Mouse (Mus musculus) bone marrow, adult 2 months (tissue): Measurements from ENCODE around the gene Bahd1. TPM values are rescaled to one million over a fixed set of nuclear protein-coding genes. Genes with fewer than 3 reads are reported as not detected.

Source experiments
- H3K27ac ChIP-seq: fragments of 200-500 bp; 2 replicates; pipeline ENCODE4 v1.5.1; 2012; ENCODE audit warnings: low read depth, mild to moderate bottlenecking, control low read depth, inconsistent platforms, low read length; ENCODE audit not compliant: control insufficient read depth, poor library complexity, insufficient read depth
- H3K4me1 ChIP-seq: fragments of 200-500 bp; 2 replicates; pipeline ENCODE4 v1.6.1; 2011; ENCODE audit warnings: low read length; ENCODE audit not compliant: control insufficient read depth, insufficient read depth
- H3K4me3 ChIP-seq: fragments of 200-500 bp; replicated peaks from 2 replicates; pipeline ENCODE3; 2011; ENCODE audit warnings: mild to moderate bottlenecking, low read depth, low read length, control low read depth; ENCODE audit not compliant: control insufficient read depth
- CTCF ChIP-seq: fragments of 200-500 bp; IDR thresholded peaks from 2 replicates; pipeline ENCODE4 v1.5.1; 2011; ENCODE audit warnings: low read length, control low read depth; ENCODE audit not compliant: control insufficient read depth, insufficient read depth
- POLR2A ChIP-seq: fragments of 200-500 bp; IDR thresholded peaks from 2 replicates; pipeline ENCODE4 v1.6.1; 2011; ENCODE audit warnings: low read depth, mild to moderate bottlenecking, control low read depth, low read length, borderline replicate concordance; ENCODE audit not compliant: control insufficient read depth
- WGBS: fragments of 180-500 bp; shearing (Covaris S2); methylation state at CpG from one replicate; pipeline ENCODE4 v1.1.7; 2018; 5-methylcytosine and 5-hydroxymethylcytosine counted together
- polyA plus RNA-seq: library from polyadenylated mRNA; stranded (reverse); fragments of >200 nt; gene quantifications from 2 replicates; pipeline ENCODE4 v1.2.4, GENCODE M21; 2011; ENCODE audit warnings: low replicate concordance; ENCODE audit not compliant: missing spikeins, insufficient read depth, insufficient read length

The Bahd1 gene
- 6.6 and 8.7 TPM in 2 replicates for polyA plus RNA-seq

DNA sequence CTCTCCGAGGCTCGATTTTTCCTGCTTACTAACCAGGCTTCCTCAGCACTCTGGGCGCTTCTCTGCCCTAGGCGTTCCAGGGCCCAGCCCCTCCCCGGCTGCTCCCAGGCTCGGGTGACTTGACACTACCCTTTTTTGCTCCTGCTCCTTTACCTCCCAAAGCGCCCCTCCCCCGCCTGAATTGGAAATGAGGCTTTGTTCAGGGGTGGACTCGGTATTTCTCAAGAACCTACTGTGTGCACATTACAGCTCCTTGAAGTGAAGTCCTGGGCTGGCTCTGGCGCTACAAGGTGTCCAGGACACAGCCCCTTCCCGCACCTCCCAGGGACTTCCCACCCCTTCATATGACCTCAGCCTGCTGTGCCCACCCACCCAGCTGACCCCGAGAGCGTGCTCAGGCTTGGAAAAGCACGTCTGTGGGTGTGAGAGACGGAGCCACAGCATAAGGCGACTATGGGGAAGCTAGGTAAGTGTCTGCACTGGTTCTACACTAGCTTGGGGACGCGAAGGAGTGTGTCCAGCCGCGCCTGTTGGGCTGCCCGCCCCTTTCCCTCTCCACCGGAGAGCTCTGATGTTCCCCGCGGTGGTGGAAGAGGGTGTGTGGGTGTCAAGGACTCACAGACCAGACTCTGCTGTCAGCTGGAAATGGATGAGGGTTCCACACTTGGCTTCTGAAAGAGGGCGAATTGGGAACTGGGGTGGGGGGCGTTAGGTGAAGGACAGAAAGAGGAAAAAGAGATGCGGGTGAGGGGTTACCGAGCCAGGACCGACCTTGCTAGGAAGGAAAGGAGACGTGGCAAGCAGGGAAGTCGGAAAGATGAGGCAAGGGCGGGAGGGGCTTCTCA lies at the start of gene Bahd1:
Gene Bahd1, plus strand, starts transcription at position 397 of the 845 bp plus-strand sequence.
- peaks cover under 1% of the 10 kb centered on the region; the same call in 1 of the 2 replicates for H3K4me1 ChIP-seq
- H3K27ac ChIP-seq, result no peak within 1 kb of the TSS
- 3% methylated on average over 32 of the region's 32 CpGs for WGBS
- no peak for TF ChIP-seq POLR2A
- TF ChIP-seq CTCF, result no peak
- peak within 1 kb of the TSS; percentile 29 for H3K4me3 ChIP-seq

- Histone ChIP-seq H3K27ac (no peak overlapping the region), H3K4me1 (no peaks in the 10 kb centered on the region), H3K4me3 (no peak overlapping the region)
- WGBS, result 85% methylated on average over 3 of the region's 3 CpGs
- TF ChIP-seq CTCF (no peak), POLR2A (no peak)
Observed at GRCm38 (mm10) chr2:118851756-118852155, 48.4 kb upstream of the Bahd1 start.

DNA sequence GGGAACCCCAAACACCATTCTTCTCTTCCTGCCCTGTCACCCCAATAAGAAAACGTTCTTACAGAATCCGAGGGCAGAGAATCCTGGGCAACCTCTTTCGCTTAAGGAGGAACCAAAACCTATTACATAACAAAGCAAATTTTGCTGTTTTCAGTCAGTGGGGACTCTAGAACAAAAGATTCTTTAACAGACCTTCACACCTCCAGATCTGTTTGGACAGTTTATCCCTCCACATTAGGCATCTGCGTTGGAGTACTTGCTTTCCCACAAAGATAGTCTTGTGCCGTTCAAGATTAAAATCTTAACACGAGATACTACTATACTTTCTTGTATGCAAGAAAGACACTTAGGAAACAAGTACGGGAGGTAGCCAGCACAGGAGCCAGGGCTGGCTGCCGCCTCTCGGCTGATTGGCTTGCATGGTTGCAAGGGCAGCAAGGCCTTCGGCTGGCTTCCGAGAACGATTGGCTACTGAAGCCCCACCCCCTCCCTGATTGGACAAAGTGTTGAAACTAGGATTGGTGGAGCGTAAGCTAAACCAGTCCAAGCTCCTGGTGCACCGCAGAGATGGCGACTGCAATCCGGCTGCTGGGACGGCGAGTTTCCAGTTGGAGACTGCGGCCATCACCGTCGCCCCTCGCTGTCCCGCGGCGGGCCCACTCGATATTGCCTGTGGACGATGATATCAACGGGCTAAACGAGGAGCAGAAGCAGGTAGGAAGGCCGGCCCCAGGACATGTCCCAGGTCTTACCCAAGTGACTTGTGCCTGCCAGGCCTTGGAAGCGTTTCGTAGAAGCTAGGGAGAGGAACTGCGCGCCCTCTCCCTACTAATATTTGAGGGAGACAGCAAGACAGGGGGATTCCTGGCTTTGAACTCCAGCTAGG lies 38.5 kb upstream of the Bahd1 start, which contains the start of gene Ivd:
Gene Ivd, plus strand, starts transcription at position 501 of the 886 bp plus-strand sequence.
- WGBS, result under 1% methylated on average over 34 of the region's 34 CpGs
- no peak for TF ChIP-seq CTCF
- peak; percentile 82; the same call in 1 of the 2 replicates for TF ChIP-seq POLR2A
- Histone ChIP-seq H3K4me3 (peak within 1 kb of the TSS; percentile 68), H3K27ac (peak within 1 kb of the TSS; percentile 62), H3K4me1 (no peaks in the 10 kb centered on the region)

DNA sequence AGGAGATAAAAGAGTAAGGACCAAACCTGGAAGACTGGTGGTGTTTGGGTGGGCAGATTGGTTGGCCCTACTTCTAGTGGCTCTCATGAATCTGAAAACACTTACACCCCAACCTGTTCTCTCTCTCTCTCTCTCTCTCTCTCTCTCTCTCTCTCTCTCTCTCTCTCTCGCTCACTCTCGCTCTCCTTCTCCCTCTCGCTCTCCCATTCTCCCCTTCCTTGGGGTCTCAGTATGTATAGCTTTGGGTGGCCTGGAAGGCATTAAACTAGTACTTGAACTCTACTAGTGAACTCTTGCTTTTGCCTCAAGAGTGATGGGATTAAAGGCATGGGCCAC lies 37.9 kb upstream of the Bahd1 start:
- Histone ChIP-seq H3K4me3 (peak overlapping the region; percentile 68), H3K27ac (peak overlapping the region; percentile 62), H3K4me1 (no peaks in the 10 kb centered on the region)
- no peak for TF ChIP-seq POLR2A
- TF ChIP-seq CTCF, result no peak
- 77% methylated on average over 3 of the region's 3 CpGs for WGBS

- H3K4me3 ChIP-seq, result no peak overlapping the region
- 81% methylated on average over 3 of the region's 3 CpGs for WGBS
- no peaks in the 10 kb centered on the region for H3K4me1 ChIP-seq
- no peak overlapping the region for H3K27ac ChIP-seq
- no peak for TF ChIP-seq CTCF
- TF ChIP-seq POLR2A, result no peak
Observed at GRCm38 (mm10) chr2:118870601-118871000, 29.6 kb upstream of the Bahd1 start.

- H3K4me3 ChIP-seq, result no peak overlapping the region
- TF ChIP-seq POLR2A (no peak), CTCF (no peak)
- no peaks in the 10 kb centered on the region for H3K4me1 ChIP-seq
- WGBS, result 83% methylated on average over 1 of the region's 1 CpGs
- H3K27ac ChIP-seq, result no peak overlapping the region
Observed at GRCm38 (mm10) chr2:118871032-118871431, 29.1 kb upstream of the Bahd1 start.

DNA sequence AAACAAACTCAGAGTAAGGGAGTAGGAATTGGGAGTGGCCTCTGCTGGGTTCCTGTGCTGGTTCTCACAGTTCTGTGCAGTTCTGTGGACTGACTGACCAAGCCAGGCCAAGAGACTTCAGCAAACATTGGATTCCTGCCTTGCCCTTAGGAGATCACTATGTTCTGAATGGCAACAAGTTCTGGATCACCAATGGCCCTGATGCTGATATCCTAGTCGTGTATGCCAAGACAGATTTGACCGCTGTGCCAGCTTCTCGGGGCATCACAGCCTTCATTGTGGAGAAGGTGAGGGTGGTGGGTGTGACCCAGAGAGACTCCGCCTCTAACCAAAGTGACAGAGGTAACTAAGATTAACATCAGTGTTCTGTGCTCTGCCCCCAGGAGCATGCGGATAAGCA lies 27.2 kb upstream of the Bahd1 start:
- no peaks in the 10 kb centered on the region for H3K4me1 ChIP-seq
- H3K4me3 ChIP-seq, result no peak overlapping the region
- H3K27ac ChIP-seq, result no peak overlapping the region
- TF ChIP-seq CTCF, result no peak
- TF ChIP-seq POLR2A, result no peak
- 78% methylated on average over 5 of the region's 5 CpGs for WGBS

GRCm38 (mm10) chr2:118873890-118874430 lies 26.2 kb upstream of the Bahd1 start:
- 81% methylated on average over 6 of the region's 6 CpGs for WGBS
- Histone ChIP-seq H3K4me1 (no peaks in the 10 kb centered on the region), H3K27ac (no peak overlapping the region), H3K4me3 (no peak overlapping the region)
- TF ChIP-seq POLR2A, result no peak
- no peak for TF ChIP-seq CTCF
